Mouse (Mus musculus) testis, adult 2 months (tissue): ENCODE results near the gene Mdm2.

Experiments
- CTCF ChIP-seq: fragments of 200-500 bp; IDR thresholded peaks from 2 replicates; pipeline ENCODE4 v1.5.1; 2012; ENCODE audit warnings: low read depth, mild to moderate bottlenecking, inconsistent platforms, low read length, moderate library complexity; ENCODE audit not compliant: control insufficient read depth, insufficient read depth, insufficient replicate concordance
- POLR2A ChIP-seq: fragments of 200-500 bp; IDR thresholded peaks from 2 replicates; pipeline ENCODE4 v1.6.1; 2012; ENCODE audit warnings: low read depth, mild to moderate bottlenecking, inconsistent platforms, low read length, moderate library complexity; ENCODE audit not compliant: control insufficient read depth

- TF ChIP-seq POLR2A (no peak), CTCF (no peak)
Observed at GRCm38 (mm10) chr10:117752851-117753647, 42.5 kb upstream of the Mdm2 start.
